Mouse (Mus musculus) embryo, embryonic 9.5 days (tissue): ENCODE measurements around the gene Gm6793.

Experiments
- DNase-seq: peaks from one replicate; pipeline ENCODE4 v3.0.0-alpha.2; 2017; ENCODE audit errors: extremely low spot score

Gene Gm6793

GRCm38 (mm10) chr8:112014936-112015335 is at the start of gene Gm6793:
Gm6793 (minus strand) TSS chr8:112015036.
- no peak for DNase-seq

- DNase-seq = peak; percentile 55
Measured at GRCm38 (mm10) chr8:112061372-112061771, 46.5 kb upstream of the Gm6793 start.

GRCm38 (mm10) chr8:112054456-112054855 is 39.6 kb upstream of the Gm6793 start:
- DNase-seq = no peak

- no peak for DNase-seq
Measured at GRCm38 (mm10) chr8:112051537-112051936, 36.7 kb upstream of the Gm6793 start.

- no peak for DNase-seq
Measured at GRCm38 (mm10) chr8:112049984-112050383, 35.1 kb upstream of the Gm6793 start.

- no peak for DNase-seq
Measured at GRCm38 (mm10) chr8:112048293-112048692, 33.5 kb upstream of the Gm6793 start.

GRCm38 (mm10) chr8:112045896-112046295 is 31.1 kb upstream of the Gm6793 start:
- DNase-seq = peak; percentile 77

GRCm38 (mm10) chr8:112045182-112045581 is 30.3 kb upstream of the Gm6793 start:
- no peak for DNase-seq

- no peak for DNase-seq
Measured at GRCm38 (mm10) chr8:112037521-112037920, 22.7 kb upstream of the Gm6793 start.

GRCm38 (mm10) chr8:112034603-112035002 is 19.8 kb upstream of the Gm6793 start:
- DNase-seq = peak; percentile 67

- DNase-seq = no peak
Measured at GRCm38 (mm10) chr8:112033071-112033470, 18.2 kb upstream of the Gm6793 start.

GRCm38 (mm10) chr8:112030663-112031062 is 15.8 kb upstream of the Gm6793 start:
- no peak for DNase-seq

- no peak for DNase-seq
Measured at GRCm38 (mm10) chr8:112029455-112029854, 14.6 kb upstream of the Gm6793 start.

GRCm38 (mm10) chr8:112011816-112012242 is 3.0 kb downstream of the Gm6793 start:
- peak; percentile 44 for DNase-seq

GRCm38 (mm10) chr8:112010997-112011815 is 3.6 kb downstream of the Gm6793 start, which contains the start of the genes Kars and Terf2ip:
Kars (minus strand) TSS chr8:112011323.
Terf2ip (plus strand) TSS chr8:112011398.
- DNase-seq = peak; percentile 88

- DNase-seq = no peak
Measured at GRCm38 (mm10) chr8:112009558-112009957, 5.3 kb downstream of the Gm6793 start.

GRCm38 (mm10) chr8:112007669-112008068 is 7.2 kb downstream of the Gm6793 start:
- no peak for DNase-seq

GRCm38 (mm10) chr8:112005601-112006000 is 9.2 kb downstream of the Gm6793 start:
- DNase-seq = no peak

GRCm38 (mm10) chr8:112004754-112005153 is 10.1 kb downstream of the Gm6793 start:
- DNase-seq = no peak

GRCm38 (mm10) chr8:111992703-111993039 is 22.2 kb downstream of the Gm6793 start:
- no peak for DNase-seq

- peak; percentile 88 for DNase-seq
Measured at GRCm38 (mm10) chr8:111992013-111992702, 22.7 kb downstream of the Gm6793 start, which contains the start of gene Adat1. Adat1 (minus strand) TSS chr8:111992302.

GRCm38 (mm10) chr8:111991278-111991677 is 23.6 kb downstream of the Gm6793 start:
- no peak for DNase-seq

GRCm38 (mm10) chr8:111989911-111990310 is 24.9 kb downstream of the Gm6793 start:
- DNase-seq = peak; percentile 81
